Mouse (Mus musculus): Measurements from ENCODE around the gene Nfkbie.
A peak's percentile ranks its signal among the peaks of the same experiment; 100 is the strongest.

Nfkbie gene

DNA sequence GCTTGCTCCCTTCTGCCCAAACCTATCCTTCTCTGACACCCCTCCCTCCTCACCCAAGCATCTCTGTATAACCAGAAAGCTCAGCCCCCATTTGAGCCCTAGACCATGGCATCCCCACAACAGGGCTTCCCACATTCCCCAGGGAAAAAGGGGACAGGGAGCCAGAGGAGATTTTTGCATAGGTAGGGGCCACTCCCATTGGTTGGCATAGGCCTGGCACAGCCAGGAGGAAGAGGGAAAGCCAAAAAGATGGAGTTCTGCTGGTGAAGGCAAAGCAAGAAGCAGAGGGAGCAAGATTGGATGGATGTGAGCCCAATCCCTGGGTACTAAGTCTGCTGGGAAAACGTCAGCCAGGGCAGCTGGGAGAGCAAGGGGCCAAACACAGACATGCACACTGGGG is 12.4 kb upstream of the Nfkbie start:
- no peak for DNase-seq (ENCODE audit: low read depth, low spot score)

DNA sequence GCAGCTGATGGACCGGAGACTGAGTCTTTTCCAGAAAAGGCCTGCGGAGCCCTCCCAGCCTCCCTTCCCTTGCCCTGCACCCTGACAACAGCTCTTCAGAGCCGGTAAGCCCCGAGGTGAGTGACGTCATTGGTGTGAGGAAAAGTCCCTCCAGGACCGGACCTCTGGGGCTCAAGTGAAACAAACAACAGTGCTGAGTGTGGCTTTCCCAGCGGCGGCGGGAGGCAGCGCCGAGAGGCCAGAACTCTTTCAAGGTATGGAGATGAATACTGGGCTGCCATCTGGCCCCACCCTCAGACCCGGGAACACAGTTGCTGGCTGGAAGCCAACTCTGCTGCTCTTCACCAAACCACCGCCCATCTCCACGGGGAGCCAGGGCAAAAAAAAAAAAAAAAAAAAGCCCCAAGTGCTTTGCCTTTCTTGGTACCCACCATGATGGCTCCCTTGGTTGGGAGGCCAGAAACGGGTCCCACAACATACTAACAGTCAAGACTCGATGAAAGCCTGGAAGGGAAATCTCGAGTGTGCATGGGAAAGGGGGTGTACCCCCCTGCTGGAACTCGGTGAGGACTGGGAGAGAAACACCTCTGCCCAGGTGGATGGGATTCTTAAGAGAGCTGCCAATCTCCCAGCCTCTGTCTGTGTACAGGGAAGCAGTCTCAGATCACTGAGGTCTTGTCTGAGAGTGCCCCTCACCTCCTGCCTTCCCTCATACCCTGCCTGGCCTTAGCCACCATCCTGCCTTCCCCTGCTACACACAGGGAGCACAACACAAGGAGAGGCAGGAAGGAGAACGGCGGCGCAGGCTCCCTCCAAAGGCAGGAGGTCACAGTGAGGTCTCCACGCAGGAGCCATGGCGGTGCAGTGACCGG is 11.3 kb upstream of the Nfkbie start:
- DNase-seq (ENCODE audit: low read depth, low spot score), result peak; percentile 94

DNA sequence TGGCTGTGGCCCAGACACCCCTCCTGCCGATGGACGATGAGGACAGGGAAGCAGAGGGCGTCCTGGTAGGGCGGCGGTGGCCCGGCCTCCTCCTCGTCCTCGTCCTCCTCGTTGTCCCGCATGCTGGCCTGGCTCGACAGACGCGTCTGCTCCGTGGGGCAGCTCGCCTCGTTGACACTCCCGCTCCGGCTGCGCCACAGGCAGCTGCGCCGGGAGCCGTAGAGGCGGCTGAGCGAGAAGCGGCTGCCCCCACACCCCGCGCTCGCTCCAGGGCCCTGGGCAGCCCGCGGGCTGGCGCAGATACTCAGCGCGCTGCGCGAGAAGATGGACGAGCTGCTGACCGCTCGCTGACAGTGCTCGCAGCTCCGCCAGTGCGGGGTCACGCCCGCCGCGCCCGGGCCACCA is 10.6 kb upstream of the Nfkbie start:
- DNase-seq (ENCODE audit: low read depth, low spot score), result no peak

DNA sequence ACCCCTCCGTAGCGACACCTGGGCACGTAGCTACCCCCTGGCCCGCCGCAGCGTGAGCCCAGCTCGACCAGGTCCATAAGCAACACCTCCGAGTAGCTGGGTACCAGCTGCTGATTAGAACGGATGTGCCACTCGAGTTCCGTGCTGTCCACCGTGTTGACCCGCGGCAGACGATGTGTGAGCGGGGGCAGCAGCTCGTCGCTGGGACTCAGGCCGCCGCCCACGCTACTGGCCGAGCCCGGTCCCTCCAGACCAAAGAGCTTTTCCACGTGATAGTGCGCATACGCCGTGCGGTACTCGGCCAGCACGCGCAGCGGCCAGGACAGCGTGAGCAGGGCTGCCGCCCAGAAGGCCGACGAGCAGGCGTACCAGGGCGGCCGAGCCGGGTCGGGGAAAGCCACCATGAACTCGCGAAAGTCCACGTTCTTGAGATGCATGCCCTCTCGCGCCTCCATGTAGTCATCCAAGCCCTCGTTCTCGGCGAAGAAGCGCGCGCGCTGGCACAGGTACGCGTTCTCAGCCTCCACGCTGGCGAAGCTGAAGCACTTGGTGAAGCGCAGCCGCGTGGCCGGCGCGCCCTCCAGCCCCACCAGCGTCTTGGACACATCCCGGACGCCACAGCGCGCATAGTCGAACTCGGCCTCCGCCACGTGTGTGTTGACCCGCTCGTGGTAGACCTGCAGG is 10.1 kb upstream of the Nfkbie start:
- DNase-seq (ENCODE audit: low read depth, low spot score), result peak; percentile 53

DNA sequence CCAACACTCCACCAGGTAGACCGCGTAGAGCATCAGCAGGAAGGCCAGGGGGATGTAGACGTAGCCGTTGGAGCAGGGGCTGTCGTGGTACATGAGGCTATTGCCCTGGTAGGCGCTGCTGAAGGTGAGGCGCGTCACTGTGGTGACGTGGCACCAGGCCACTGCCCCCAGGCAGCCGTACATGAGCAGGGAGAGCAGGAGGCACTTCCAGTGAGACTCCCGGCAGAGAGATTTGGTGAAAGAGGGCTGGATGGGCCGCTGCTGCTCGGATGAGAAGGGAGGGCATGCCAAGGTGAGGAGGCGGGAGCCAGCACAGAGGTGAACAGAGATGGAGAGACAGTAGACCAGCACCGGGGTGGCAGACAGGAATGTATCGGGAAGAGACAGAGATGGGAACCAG is 8.6 kb upstream of the Nfkbie start:
- no peak for DNase-seq (ENCODE audit: low read depth, low spot score)

DNA sequence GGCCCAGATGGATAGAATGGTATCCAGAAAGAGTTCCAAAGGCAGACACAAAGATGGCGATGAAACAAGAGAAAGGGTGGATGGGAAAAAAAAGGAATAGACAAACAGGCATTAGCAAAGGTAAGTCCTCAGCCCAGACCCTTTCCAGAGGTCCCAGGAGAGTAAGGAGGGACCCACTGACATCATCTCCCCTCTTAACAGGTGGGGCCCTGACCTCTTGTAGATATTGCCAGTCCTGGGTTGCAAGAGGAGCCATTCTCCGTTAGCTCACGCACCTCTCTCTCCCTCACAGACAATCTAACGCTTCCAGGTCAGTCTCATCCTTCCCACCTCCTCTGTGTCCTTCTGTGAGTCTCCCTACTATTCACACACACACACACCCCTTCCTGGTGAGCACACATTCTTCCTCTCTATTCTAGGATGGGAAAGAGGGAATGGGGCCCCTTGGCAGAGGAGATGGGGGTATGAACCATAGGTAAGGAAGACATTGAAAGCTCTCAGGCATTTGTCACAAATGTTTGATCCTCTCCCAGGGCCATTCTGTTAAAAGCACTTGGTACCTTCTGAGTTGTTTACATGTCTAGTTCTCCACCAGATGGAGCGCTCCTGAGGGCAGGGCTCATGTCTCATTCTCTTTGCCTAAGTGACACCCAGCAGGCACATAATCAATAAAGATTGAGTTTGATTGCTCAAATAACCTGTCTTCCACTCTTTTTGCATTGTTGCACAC is 7.9 kb upstream of the Nfkbie start:
- DNase-seq (ENCODE audit: low read depth, low spot score), result no peak

DNA sequence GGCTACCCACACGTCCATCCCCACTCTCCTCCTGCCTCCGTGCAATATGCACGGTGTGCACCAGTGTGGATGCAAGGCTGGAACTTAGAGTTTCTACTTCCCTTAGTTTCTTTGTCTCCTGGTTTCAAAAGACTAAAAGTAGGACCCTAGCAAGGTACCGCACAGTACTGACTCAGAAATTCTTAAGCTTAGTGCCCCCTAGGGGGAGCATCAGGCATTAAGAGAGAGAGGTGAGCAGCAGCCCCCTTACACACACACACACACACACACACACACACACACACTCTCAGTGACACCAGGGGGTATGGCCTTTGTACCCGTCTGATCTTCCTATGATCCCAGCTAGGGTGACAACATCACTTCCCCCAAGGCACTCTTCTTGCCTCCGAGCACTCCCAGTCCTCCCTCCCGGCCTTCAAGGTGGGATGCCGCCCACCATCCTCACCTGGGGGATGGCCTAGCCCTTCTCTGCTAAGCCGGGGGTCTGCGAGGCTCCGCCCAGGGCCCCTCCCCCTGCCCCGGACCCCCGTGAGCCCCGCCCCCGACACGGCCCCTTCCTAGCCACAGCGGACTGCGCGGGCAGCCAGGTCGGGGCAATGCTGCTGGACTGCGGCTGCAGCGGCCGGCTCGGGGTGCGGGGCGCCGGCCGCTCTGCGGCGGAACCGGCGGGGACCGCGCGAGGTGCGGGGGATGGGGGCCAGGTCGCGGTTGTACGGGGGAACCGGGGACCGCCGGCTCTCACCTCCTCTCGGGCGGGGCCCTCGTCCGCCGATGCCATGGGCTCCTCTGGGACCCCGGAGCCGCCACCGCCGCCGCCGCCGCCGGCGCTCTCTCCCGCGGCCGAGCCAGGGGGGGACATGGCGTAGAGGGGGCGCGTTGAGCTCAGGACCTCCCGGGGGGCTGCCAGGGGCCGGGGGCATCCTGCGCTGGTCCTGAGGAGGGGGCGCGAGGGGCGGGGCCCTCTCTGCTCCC is 6.7 kb upstream of the Nfkbie start:
- peak; percentile 90 for DNase-seq (ENCODE audit: low read depth, low spot score)

DNA sequence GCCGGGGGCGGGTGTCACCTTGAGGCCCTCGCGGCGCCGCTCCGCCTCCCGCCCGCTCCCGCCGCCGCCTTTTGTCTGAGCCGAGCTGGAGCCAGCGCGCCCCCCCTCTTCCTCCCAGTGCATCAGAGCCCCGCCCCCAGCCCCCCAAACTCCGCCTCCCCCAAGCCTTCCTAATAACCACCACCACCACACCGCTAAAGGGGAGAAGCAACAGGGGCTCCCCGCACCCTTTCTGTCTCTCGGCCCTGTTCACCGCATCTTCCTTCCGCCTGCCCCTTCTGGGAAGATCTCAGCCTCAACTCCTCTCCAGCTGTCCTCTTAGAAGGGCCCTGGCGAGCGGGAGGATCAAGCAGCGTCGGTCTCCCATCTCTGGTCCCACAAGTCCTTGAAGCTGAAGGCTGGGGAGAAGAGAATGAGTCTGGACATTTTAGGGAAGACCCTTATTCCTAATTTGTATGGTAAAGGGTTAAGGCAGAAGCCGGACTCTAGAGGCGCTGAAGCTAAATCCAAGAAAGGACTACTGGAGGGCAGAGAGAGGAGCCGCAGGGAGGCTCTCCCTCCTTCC is 5.8 kb upstream of the Nfkbie start, which contains the start of gene Tmem151b:
Tmem151b (minus strand) TSS at position 61 of the 565 bp plus-strand sequence.
- peak; percentile 49 for DNase-seq (ENCODE audit: low read depth, low spot score)

DNA sequence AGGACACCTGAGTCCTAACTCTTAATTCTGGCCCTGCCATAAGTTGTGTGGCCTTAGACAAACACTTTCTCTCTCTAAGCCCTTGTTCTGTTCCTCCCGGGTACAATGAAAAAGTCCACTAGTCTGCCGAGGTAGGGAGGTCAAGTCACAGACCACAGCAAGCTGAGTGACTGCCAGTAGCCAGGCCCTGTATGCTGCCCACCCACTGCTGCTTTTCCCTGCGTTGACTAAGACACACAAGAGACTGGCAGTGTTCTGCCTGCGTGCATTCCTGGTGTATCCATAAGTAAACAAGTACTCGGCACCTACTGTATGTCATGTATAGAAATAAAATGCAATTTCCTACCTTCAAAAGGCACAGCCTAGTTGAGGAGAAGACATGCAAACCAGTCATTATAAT is 5.2 kb upstream of the Nfkbie start:
- no peak for DNase-seq (ENCODE audit: low read depth, low spot score)

DNA sequence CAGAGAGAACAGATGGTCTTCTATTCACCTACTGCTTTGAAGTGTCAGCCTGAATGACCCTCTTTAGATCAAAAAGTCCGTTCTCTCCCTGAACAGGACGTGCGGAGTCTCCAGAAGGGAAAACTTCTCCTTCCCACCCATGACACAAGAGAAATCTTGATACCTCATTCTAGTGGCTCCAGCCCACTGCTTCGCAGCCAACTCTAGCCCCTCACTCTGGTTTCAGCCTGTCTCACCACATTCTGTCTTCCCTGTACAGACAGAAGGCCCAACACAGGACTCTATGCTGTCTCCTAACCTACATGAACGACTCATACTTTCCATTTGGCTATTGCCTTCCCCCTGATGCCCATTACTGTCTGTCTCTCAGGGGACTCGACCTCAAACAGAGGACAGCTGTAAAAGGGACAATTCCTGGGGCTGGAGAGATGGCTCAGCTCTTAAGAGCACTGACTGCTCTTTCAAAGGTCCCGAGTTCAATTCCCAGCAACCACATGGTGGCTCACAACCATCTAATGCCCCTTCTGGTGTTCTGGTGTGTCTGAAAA is 4.2 kb upstream of the Nfkbie start:
- DNase-seq (ENCODE audit: low read depth, low spot score), result no peak

DNA sequence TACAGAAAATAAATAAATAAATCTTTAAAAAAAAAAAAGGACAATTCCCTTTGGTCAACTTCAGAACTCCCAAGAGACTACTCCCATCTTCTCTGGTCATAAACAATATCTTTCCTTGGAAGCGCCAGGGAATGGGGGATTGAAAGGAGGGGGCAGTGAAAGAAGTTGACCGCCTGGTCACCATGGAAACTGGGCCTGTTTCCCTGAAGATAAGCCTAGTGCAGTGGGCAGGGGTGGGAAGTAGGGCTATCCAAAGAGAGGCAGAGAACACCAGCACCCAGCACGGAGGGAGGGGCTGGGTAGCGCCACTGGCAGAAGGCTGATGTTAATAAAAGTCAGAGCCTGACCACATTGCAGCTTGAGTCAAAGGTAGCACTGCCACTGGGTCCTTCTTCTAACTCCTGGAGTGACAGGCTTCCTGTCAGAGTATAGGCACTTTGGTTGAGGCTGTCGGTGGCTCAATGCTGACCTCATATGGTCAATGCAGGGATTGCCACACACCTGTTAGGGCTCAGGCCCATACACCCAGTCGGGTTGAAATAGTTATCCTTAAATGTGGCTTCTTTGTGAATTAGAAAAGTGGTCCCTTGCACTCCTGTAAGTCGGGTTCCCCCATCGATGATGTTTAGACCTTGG is 3.6 kb upstream of the Nfkbie start:
- DNase-seq (ENCODE audit: low read depth, low spot score), result peak; percentile 87

DNA sequence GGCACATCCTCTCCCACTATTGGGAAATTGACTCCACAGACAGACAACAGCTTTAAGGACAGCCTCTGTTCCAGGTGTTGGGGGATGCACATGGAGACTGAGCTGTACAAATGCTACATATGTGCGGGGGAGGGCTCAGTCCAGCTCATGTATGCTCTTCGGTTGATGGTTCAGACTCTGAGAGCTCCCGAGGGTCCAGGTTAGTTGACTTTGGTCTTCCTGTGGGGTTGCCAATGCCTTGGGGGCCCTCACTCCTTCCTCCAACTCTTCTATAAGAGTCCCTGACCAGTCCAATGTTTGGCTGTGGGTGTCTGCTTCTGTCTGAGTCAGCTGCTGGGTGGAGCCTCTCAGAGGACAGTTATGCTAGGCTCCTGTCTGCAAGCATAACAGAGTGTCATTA is 2.4 kb upstream of the Nfkbie start:
- no peak for DNase-seq (ENCODE audit: low read depth, low spot score)

DNA sequence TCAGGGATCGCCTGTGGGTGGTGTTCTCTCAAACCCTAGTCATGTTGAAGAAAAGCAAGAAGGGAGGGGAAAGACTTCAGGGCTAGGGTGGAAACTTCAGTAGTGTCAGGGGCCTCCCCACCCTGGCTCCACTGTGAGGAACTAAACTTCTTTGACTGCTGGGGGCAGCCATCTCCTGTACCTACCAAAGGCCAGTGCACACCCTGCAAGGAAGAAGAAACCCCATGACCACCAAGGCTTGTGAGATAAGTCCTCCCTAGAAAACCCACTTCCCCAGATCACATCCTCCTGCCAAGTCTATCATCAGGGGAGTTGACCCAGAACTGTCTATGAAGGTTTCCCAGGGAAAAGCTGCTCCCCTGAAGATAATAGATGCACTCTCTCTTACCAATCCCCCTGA is 1.1 kb upstream of the Nfkbie start:
- DNase-seq (ENCODE audit: low read depth, low spot score), result no peak

DNA sequence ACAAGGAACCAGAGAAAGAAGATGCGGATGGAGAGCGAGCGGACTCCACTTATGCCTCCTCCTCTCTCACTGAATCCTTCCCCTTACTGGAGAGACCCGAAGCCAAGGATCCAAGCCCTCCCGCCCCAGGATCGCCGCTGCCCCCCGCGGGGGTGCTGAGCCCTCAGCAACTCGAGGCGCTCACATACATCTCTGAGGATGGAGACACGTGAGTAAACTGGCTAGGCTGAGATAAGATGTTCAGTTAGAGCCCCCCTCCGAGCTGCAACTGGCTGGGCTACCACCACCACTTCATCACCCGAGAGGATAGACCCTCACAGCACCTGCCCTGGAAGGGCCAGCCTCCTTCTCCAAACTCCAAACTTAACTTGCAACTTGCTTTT is 595 bp downstream of the Nfkbie start:
- DNase-seq (ENCODE audit: low read depth, low spot score), result no peak

DNA sequence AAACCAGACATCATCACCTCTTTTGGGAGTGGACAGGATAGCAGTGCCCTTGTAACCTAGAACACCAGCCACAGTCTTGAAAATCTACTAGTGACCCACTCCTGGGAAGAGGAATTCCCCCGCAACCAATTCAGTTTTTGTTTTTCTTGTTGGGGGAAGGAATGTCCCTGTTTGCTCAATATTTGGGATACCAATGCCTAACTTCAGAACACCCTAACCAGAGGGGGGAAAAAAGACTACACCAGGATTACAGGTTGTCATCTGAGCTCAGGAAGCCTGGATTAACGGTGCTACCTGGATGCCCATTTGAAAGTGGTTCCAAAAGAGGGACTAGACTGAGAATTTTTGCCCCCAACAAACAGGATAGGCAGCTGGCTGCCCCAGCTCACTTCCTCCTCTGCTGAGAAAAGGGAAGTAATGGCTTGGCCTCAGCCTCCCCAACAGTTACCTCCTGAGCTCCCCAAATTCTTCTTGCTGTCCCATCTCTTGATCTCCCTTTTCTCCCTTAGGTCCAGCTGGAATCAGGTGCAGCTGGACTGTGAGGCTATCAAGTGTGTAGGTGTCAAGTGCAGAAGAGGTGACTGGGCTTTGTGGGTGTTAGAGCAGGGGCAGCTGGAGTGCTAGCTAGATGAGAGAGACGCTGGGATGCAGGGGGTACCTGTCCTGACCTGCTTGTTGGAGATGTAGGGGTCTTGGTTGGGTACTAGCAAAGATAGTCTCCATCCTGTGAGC is 1.2 kb downstream of the Nfkbie start:
- DNase-seq (ENCODE audit: low read depth, low spot score), result no peak

DNA sequence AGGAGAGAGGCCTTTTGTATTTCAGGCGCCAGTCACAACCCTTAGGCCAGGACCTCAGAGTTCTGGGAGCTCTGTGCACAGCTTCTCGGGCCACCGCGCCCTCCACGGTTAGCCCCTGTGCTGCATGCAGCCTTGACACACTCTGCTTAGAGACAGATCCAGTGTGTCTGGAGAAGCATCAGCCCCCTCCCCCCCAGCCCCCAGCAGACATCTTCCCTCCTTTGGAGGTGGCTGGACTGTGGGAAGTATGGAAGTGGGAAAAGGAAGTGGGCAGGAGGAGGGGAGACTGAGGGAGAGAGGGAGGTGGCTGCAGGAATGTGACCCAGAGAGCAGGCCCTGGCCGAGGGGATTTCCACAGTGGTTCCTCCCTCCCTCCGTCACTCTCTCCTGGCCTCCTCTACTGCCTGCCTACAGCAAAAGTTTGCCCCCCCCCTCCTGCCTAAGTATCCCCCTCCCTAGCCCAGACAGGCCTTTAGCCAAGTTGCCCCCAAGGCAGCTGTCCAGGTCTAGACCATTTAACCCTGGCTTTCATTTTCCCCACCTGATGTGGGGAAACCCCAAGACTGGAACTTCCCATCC is 1.8 kb downstream of the Nfkbie start:
- DNase-seq (ENCODE audit: low read depth, low spot score), result no peak

DNA sequence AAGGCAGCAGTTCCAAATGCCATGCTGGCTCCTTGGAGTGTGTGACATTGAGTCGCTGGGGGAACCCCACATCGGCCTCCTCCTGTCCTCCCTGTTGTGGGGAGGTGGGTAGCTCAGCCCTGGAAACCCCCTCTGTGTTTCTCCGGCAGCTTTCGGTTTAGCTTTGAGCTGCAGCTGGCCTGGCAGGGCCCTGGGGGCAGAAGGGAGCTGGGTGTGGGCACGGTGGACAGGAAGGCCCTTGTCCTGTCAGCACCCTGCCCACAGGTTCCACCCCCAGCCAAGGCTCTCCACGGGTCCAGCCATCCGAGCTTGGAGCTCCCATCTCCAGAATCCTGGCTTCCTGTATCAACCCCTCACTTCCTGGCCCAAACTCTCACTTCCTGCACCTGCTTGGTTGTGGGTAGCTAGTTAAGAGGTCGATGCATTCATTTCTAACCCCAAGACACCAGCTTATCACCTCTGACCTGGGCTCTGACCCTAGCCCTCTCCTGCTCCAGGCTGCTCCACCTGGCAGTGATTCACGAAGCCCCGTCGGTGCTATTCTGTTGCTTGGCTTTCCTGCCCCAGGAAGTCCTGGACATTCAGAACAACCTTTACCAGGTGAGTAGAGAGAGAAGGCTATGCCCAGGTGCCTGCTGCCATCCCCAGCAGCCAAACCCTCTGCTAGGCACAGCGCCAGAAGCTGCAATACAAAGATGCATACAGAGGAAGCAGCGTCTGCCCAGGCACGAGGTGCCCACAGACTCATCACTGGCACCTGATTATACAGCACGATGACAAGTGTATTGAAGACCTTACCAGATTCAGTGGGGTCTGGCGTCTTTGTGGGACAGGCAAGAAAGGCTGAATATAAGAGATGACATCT is 2.7 kb downstream of the Nfkbie start:
- DNase-seq (ENCODE audit: low read depth, low spot score), result no peak
